Mouse (Mus musculus) A20 (cell line): ENCODE data around the gene Olfr1274-ps.
"Not testable (repeated sequence)": the region's sequence is repeated elsewhere in the genome, so short reads cannot be mapped to it uniquely, and the experiment has no call there.

Source experiments
- DNase-seq: peaks from one replicate; pipeline ENCODE4 v3.0.0-alpha.2; 2011; ENCODE audit warnings: low read depth, low spot score

Olfr1274-ps gene

DNA sequence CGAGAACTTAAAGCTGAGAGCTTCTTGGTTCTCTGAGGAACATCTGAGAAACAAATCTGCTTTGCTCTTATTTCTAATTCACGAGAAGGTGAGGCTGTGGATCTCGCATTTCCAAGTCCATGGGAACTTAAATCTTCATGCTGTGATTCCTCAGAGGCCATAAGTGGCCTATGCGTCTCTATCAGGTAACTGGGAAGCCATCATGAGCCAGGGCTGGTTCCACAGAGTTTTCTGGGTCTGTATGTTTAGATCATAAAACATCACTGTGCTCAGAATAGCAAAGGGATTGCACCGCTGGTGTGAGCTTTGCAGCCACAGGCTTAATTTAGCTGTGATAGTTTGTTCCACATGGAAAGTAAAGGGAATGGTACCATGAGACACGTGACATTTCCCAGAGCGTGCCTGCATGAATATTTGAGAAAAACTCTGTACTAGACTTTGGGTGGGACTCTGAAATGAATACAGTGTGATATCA, at the start of gene Olfr1274-ps:
TSS of gene Olfr1274-ps (plus strand) at position 51 of the 475 bp plus-strand sequence.
- DNase-seq: not testable (repeated sequence)

DNA sequence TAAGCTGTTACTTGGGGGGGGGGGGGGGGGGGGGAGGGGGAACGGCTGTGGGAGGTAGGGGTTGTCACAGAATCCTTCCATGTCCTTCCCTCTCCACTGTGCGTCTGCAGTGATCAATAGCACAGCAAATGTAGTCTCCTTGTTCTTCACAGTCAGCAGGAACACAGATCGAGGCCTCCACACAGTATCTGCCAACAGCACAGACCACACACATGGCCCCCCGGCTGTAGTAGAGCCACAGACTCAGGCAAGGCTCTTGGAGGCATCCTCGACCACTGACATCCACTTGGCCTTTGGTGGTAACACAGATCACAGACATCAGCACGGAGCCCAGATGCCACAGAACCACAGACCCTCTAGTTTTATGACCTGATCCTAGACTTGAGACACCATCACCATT, 47.4 kb upstream of the Olfr1274-ps start:
- not testable (repeated sequence) for DNase-seq

DNA sequence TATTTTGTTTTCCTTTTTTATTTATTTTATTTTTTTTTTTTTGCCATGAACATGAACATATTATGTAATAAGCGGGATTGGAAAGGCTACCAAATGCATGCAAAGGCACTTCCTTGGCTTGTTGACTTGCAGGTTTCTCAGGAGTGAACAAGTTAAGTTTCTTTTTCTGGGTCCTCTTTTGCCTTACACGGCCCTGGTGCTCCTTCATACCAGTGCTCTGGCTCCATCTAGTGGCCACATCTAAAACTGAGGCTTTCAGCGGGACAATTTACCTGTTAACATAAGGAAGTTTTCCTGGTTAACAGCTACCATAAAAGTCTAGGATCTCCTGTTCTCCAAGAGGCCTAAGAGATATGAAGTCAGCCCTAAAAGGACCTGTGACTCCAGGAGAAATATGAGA, 46.9 kb upstream of the Olfr1274-ps start:
- not testable (repeated sequence) for DNase-seq

DNA sequence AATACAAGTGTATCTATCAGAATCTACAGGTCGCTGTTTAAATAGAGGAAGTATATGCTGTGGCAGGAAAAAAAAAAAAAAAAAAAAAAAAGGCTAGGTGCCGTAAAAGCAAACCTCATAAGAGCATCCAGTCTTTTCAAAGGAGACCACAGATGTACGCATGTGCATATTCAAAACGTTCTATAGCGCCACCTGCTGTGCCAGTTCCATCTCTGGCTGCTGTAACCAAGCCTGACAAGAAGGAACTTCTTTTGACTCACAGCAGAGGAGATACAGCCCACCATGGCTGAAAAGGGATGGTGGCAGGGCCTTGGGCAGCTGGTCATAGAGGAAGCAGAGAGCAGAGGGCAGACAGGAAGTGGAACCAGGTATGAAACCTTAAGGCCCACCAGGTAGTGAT, 39.3 kb upstream of the Olfr1274-ps start:
- not testable (repeated sequence) for DNase-seq

DNA sequence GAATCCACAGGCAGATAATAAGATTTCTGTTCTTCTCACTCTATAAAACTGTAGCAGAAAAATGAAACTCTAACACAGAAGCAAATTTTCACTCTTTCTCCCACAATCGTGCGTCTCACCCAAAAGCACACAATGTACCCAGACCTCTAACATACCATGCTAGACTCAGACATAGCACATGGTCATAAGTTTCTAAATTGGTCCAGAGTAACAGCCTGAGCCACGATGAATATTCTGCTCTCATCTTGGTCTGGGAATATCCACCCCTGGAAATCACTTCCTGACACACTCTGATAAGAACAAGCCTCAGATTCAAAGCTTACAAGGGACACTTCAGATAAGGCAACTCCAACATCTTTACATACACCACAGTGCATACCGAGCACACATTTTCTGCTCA, 38.3 kb upstream of the Olfr1274-ps start:
- DNase-seq: not testable (repeated sequence)

DNA sequence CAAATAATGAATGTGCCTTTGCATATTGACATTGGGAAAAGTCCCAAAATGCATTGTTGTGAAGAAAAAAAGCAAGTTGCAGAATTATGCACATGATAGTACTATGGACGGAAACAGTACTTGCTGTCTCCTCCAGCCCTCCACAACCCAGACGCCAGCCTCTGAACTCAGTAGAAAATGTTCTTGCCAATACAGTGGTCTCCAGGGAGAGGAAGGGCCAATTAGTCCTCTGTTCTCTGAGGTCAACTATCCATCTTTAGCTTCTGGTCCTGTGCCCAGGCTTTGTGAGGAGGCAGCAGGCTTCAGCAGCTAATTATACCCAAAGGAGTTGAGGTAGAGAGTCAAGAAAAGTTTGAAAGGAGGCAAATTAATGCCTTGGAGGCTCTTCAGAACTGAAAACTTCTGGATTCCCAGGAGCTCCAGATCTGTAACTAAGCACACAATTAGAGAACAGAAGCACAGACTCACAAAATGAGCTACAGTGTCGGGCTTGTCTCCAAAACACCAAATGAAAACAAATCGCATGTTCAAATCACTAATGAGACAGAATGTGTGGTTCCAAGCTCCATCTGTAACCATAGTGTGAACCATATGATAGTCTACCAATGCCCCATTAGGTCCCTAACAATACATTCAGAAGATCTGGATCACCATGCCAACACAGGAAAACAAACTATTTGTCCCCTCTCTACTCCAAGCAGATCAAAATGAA, 15.8 kb downstream of the Olfr1274-ps start:
- not testable (repeated sequence) for DNase-seq

DNA sequence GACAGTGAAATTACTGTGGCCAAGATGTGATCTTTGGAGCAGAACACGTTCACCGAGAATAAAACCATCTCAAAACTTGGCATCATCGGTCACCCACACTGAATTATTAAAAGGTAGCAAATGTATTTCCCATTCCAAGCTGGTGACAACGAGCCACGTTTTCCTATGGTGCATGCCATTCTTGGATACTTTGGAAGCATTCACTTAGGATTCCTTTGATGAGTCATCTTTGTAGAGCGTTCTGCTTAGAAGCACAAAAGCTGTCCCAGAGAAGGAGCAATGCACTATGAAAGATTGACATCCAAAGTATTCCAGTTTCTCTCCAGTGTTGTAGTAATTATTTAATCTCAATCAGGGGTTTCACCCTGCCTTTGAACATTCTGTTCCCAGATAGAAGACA, 23.8 kb downstream of the Olfr1274-ps start:
- not testable (repeated sequence) for DNase-seq

DNA sequence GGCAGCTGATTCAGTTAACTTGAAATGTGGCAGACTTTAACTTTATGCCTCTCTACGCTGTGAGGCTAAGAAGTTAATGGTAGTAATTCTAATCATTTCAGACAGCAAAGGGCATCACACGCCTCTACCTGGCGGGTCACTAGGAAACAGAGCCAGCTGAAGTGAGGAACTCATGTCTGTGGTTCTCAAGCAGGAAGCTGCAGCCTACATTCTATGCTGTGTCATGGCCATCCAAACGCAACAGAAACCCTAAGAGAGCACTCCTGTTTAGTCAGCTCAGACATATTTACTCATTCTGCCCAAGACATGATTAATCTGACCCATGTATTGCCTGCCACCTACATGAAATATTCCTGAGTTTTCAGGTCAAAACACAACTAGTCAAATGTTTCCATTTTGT, 26.5 kb downstream of the Olfr1274-ps start:
- DNase-seq: not testable (repeated sequence)

DNA sequence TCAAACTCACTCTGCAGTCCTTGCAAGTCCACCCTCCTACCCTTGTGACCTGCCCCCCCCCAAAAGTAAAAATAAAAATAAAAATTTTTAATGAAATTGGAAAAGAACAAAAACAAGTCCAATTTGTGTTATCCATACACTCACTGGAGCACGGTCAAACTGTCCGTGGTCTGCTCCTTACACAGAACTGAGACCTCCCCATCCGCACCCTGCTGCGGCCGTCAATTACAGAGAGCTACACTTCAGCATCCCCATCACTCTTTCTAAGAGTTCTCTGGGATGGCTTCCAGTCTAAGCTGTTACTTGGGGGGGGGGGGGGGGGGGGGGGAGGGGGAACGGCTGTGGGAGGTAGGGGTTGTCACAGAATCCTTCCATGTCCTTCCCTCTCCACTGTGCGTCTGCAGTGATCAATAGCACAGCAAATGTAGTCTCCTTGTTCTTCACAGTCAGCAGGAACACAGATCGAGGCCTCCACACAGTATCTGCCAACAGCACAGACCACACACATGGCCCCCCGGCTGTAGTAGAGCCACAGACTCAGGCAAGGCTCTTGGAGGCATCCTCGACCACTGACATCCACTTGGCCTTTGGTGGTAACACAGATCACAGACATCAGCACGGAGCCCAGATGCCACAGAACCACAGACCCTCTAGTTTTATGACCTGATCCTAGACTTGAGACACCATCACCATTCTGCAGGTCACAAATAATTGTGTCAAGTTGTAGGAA, 30.7 kb downstream of the Olfr1274-ps start:
- DNase-seq: not testable (repeated sequence)

DNA sequence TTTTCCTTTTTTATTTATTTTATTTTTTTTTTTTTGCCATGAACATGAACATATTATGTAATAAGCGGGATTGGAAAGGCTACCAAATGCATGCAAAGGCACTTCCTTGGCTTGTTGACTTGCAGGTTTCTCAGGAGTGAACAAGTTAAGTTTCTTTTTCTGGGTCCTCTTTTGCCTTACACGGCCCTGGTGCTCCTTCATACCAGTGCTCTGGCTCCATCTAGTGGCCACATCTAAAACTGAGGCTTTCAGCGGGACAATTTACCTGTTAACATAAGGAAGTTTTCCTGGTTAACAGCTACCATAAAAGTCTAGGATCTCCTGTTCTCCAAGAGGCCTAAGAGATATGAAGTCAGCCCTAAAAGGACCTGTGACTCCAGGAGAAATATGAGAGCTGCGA, 31.3 kb downstream of the Olfr1274-ps start:
- DNase-seq: not testable (repeated sequence)

DNA sequence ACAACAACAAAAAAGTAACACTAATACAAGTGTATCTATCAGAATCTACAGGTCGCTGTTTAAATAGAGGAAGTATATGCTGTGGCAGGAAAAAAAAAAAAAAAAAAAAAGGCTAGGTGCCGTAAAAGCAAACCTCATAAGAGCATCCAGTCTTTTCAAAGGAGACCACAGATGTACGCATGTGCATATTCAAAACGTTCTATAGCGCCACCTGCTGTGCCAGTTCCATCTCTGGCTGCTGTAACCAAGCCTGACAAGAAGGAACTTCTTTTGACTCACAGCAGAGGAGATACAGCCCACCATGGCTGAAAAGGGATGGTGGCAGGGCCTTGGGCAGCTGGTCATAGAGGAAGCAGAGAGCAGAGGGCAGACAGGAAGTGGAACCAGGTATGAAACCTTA, 39.0 kb downstream of the Olfr1274-ps start:
- not testable (repeated sequence) for DNase-seq

DNA sequence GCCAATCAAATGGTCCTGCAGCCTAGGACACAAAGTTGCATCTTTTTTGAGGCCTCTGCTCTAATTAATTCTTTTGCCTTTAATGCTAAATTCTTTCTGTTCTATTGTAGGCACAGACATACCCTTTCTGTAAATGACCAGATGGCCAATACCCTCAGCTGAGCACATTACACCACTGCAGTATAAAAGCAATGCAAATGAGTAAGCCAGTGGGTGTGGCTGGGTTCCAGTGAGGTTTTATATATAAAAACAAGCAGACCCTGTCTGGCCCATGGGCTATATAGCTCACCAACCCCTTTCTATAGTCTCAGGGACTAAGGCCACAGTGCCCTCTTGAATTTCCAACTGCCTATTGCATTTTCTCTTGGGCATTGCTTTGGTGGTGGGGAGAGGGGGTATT, 41.7 kb downstream of the Olfr1274-ps start:
- not testable (repeated sequence) for DNase-seq

DNA sequence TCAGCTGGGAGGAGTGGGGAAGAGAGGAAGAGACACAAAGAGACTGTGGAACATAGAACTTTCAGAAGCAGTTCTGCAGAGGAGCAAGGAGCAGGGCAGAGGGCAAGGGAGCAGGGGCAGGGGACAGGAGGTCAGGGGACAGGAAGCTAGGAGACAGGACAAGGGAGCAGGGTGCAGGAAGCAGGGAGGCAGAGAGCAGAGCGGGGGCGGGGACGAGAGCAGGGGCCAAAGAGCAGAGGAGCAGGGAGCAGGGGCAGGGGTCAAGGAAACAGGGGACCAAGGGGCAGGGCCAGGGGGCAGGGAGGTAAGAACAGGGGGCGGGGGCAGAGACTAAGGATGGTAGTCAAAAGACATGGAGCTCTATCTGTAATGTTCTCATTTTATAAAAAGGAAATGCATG, 43.3 kb downstream of the Olfr1274-ps start:
- not testable (repeated sequence) for DNase-seq

DNA sequence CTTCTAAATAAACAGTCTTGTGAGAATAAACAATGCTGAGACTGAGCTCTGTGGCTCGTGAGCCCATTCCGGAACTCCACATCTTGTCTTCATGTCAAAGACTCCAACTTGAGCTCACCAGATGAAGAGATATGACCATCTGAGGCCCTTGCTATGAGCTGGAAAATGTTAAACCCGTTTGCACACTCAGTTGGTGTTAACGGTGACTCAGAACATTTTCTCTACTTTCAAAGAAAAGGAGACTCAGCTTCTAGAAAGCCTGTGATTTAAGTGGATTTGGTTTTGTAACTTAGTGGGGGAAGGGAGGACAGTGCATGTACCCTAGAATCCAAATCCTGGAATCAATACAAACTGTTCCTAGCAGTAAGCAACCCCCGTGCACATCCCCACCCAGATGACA, 45.3 kb downstream of the Olfr1274-ps start:
- no peak for DNase-seq

DNA sequence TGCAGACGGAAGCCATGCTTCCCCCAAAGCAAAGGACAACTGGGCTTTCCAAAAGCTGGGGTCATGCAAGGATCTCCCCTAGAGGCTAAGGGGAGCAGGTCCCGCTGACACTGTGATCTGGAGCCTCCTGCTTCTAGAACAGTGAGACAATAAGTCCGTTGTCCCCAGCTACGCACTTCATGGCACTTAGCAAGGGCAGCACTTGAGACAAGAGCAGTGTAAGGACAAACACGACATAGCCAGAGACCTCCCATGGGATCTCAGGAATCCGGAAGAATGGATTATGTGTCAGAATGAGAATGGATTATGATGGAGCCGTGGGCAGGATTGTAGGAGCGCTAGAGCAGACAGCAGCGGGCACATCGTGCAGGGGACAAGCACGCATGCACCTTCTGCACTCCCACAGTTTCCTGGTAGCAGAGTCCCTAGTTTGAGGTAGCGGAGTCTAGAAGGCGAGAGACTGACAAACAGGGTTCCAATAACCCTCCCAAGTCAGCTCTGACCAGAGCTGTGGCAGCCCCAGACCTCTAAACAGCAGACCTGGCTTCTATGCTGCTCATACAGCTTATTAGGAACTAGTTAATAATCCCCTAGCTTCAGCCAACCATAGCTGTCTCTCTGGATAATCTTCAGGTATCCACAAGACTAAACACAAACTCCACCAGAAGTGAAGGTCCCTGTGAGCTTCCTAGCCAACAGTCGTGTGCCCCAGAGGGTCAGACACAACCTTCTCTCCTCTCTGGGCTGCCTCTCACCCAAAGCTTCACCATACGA, 50.7 kb downstream of the Olfr1274-ps start:
- DNase-seq: no peak

DNA sequence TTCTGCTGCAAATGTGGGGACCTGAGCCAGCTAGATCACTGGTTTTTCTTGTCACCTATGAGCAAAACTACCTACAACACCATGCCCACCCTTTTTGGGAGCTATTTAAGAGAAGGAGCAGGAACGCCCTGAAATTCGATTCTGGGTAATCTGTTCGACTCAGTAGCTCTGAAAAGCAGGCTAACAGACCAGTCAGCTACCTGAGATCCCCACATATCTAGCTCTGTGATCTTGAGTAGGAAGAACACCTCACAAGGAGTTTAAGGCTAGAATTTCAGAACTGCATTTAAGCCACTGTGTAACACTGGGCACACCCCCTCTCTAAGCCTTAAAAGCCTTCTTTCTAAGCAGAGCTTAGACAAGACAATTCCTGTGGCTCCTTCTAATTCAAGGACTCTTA, 53.9 kb downstream of the Olfr1274-ps start:
- no peak for DNase-seq
